Mouse (Mus musculus): ENCODE measurements around the gene Gm609.

The Gm609 gene

DNA sequence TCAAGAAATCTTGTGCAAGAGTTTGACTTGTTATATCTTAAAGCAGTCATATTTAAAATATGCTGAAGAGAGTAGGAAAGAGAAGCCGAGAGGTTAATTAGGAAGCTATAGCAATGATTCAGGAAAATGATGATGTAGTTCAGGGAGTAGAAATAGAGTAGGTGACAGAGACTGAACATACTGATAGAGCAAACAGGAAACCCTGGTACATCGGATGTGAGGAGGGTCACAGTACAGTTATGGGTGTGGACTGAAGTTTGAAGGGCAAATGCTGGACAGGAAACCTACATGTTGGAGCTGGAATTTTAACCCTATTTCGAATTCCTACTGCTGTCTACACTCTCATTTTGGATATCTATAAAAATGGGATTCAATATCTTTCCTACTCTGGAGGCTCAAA is 113.8 kb downstream of the Gm609 start:
- Histone ChIP-seq H3K27me3 (ENCODE audit: control insufficient read depth, insufficient read depth, low read length, poor library complexity, severe bottlenecking) (no peaks in the 10 kb centered on the region), H3K36me3 (ENCODE audit: control insufficient read depth, insufficient read depth, low read length, poor library complexity, severe bottlenecking) (peaks cover 11% of the 10 kb centered on the region)
- DNase-seq (ENCODE audit: low read depth, low spot score): no peak

DNA sequence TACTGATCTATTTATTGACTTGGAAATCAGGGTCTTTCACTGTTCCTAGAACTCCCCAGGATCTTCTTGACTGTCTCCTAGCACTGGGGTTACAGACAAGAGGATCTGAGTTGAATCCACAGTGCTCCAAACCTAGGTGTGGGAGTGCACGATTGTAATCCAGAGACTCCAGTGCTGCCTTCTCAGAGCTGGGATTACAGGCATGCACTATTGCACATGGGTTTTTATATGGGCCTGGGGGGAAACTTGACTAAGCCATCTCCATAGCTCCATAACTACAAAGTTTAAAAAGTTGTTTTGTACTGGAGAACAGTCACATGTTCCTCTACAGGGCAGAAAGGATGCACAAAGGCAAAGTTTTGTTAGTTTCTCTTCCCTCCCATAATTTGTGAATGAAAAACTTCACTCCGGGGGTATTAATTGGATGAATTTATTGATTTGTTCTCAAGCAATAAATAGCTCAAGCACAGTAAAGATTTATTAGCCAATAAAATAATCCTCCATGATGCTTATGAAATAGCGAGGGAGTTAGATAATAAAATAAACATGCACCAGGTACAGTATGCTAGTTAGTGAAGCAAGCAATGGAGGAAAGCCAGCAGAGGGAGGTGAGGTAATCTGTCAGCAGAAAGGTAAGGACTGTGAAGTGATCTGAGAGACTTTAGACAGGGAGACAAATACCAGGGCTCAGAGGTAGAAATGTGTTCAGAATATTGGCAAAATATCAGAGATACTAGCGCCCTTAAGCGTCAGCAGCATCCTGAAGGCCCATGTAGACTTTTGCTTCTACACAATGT is 114.4 kb downstream of the Gm609 start:
- DNase-seq (ENCODE audit: low read depth, low spot score): no peak
- Histone ChIP-seq H3K36me3 (ENCODE audit: control insufficient read depth, insufficient read depth, low read length, poor library complexity, severe bottlenecking) (peaks cover 11% of the 10 kb centered on the region), H3K27me3 (ENCODE audit: control insufficient read depth, insufficient read depth, low read length, poor library complexity, severe bottlenecking) (no peaks in the 10 kb centered on the region)

DNA sequence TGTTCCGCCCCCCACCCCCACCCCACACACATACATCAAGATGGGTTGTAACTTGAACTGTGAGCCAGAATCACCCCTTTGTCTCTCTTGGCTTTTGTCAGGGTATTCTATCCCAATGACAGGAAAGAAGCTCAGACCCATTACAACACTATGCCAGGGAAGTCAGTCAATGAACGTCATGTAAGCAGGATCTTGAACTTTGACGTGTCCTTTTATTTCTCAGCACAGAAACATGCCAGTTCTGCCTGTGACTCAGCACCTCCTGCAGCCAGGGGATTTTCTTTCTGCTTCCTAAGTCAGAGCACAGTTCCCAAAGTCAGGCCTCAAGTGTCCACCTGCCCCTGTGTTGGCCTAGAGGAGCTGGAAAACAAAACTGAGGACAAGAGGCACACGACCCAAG is 115.4 kb downstream of the Gm609 start:
- H3K36me3 ChIP-seq (ENCODE audit: control insufficient read depth, insufficient read depth, low read length, poor library complexity, severe bottlenecking): peaks cover 4% of the 10 kb centered on the region
- no peak for DNase-seq (ENCODE audit: low read depth, low spot score)
- no peaks in the 10 kb centered on the region for H3K27me3 ChIP-seq (ENCODE audit: control insufficient read depth, insufficient read depth, low read length, poor library complexity, severe bottlenecking)

DNA sequence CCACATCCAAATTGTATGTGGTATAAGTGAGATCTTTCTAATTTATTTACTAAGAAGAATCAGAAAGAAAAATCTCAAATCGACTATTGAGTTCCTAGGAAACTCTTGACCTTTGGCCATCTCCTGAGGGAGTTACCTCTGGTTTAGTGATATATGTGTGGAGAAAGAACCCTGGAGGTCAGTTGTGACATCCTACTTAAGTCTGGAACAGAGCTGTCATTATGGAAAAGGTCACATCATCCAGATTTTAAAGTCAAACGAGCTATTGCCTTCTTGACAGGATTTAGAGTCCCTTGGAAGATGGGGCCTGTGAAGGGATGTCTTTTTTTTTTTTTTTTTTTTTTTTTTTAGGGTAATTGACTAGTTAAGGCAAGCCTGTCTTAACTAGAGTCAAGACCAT is 116.0 kb downstream of the Gm609 start:
- peaks cover 4% of the 10 kb centered on the region for H3K36me3 ChIP-seq (ENCODE audit: control insufficient read depth, insufficient read depth, low read length, poor library complexity, severe bottlenecking)
- no peak for DNase-seq (ENCODE audit: low read depth, low spot score)
- H3K27me3 ChIP-seq (ENCODE audit: control insufficient read depth, insufficient read depth, low read length, poor library complexity, severe bottlenecking): no peaks in the 10 kb centered on the region

DNA sequence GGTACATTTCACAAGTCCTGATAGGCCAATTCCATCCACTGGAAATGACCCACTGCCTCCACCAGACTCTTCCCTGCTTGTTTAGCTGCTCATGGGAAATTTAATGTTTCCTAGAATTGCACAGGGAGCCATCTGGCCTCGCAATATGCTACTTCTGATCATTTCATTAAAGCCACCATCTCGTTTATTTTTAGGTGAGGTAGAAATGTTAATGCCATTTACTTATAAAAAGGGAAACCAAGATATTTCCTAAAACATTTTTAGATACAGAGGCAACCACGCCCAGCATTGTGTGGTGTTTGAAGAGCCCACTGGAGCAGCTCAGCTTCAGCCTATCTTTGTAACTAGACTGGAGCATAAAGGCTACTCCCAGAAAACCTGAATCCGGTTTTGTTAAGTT is 116.5 kb downstream of the Gm609 start:
- Histone ChIP-seq H3K36me3 (ENCODE audit: control insufficient read depth, insufficient read depth, low read length, poor library complexity, severe bottlenecking) (0 out of 2 replicates have a peak, but pooled peaks cover 2% of the 10 kb centered on the region), H3K27me3 (ENCODE audit: control insufficient read depth, insufficient read depth, low read length, poor library complexity, severe bottlenecking) (no peaks in the 10 kb centered on the region)
- no peak for DNase-seq (ENCODE audit: low read depth, low spot score)

DNA sequence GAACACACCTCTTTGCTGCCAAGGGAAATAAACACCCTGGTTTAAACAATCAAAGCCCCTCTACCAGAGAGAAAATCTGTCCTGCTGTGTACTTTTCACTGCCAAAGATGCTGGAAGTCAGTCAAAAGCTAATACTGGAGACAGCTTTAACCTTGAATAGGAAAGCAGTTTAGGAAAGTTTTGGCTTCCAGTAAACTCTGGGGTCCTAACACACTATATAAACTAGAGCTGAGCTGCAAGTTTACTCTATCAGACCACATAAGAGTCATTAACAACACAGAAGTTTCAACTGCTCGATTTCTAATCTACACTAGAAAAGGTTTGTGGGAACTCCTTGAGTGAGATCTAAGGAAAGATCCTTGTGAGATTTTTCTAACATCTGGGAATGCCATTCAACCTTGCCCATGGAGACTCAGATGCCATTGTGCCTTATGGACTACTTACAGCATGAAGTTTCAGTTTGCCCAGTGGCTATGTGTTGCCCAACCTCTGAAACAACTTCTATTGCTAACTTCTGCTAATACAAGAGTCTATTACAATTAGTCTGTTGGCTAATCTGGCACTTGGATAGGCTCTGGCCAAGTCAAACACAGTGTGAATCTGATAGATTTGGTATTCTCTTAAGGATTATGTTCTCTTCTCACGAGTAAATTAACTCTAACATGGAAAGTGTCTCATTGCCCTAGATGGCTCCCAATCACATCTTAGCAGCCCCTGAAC is 117.1 kb downstream of the Gm609 start:
- Histone ChIP-seq H3K27me3 (ENCODE audit: control insufficient read depth, insufficient read depth, low read length, poor library complexity, severe bottlenecking) (no peaks in the 10 kb centered on the region), H3K36me3 (ENCODE audit: control insufficient read depth, insufficient read depth, low read length, poor library complexity, severe bottlenecking) (no peaks in the 10 kb centered on the region)
- no peak for DNase-seq (ENCODE audit: low read depth, low spot score)

DNA sequence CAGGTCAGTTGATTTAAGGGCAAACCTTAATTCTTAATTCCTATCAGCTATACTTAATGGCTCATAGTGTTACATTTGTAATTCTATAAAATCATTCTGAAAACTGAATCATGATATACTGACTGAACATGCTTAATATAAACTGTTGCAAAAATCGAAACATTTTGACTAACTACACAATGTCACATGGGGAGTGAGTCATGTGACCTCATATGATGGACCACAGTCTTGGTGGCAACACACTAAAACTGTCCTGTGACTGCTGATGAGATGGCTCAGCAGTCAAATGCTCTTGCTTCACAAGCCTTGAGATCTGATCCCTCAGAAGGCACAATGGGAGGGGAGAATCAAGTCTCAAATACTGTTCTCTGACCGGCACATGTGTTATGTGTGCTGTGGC is 118.7 kb downstream of the Gm609 start:
- Histone ChIP-seq H3K36me3 (ENCODE audit: control insufficient read depth, insufficient read depth, low read length, poor library complexity, severe bottlenecking) (no peaks in the 10 kb centered on the region), H3K27me3 (ENCODE audit: control insufficient read depth, insufficient read depth, low read length, poor library complexity, severe bottlenecking) (no peaks in the 10 kb centered on the region)
- DNase-seq (ENCODE audit: low read depth, low spot score): no peak

DNA sequence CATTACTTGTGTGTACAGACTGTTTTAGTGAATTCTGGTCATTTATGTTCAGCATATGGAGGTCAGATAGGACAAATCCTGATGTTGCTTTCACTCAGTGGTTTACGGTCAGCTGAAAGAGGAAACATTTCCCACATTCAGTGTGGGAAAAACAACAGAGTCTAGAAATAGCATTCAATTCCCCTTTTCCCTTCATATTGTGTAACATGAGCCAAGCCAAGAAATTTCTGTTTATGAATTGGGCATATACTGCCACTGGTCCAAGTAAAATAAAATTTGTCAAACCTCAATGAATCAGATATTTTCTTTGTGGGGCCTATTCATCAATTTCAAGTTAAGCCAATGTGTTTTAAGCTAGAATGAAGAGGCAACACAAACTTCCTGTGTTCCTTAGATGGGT is 121.7 kb downstream of the Gm609 start:
- no peak for DNase-seq (ENCODE audit: low read depth, low spot score)
- Histone ChIP-seq H3K36me3 (ENCODE audit: control insufficient read depth, insufficient read depth, low read length, poor library complexity, severe bottlenecking) (no peaks in the 10 kb centered on the region), H3K27me3 (ENCODE audit: control insufficient read depth, insufficient read depth, low read length, poor library complexity, severe bottlenecking) (no peaks in the 10 kb centered on the region)

DNA sequence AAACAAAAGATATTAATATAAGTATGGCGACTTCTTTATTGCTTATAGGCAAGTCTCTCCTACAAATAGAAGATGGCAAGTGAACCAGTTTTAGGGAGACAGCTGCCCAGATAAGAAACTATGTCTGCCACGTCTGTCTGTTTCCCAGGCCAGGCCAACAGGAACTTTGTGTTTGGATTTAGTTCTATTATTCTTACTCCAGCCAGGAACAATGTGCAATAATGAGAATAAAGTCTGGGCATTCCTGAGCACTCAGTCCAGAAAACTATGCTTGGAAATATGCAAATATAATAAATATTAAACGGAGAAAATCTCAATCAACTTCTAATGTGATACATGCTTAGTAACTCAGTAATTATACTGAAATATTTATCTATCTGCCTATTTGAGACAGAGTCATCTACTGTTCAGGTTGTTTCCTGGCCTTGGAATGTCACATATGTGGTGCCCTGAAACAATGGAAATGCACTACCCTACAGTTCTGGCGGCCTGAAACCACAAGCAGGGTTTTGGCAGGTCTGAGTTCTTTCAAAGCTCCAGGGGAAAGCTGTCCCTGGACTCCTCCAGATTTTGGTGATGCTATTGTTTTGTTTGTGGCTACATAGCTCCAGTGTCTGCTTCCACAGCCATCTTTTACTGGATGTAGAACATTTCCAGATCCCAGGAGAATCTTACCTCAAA is 123.3 kb downstream of the Gm609 start:
- no peaks in the 10 kb centered on the region for H3K36me3 ChIP-seq (ENCODE audit: control insufficient read depth, insufficient read depth, low read length, poor library complexity, severe bottlenecking)
- H3K27me3 ChIP-seq (ENCODE audit: control insufficient read depth, insufficient read depth, low read length, poor library complexity, severe bottlenecking): no peaks in the 10 kb centered on the region
- DNase-seq (ENCODE audit: low read depth, low spot score): no peak

DNA sequence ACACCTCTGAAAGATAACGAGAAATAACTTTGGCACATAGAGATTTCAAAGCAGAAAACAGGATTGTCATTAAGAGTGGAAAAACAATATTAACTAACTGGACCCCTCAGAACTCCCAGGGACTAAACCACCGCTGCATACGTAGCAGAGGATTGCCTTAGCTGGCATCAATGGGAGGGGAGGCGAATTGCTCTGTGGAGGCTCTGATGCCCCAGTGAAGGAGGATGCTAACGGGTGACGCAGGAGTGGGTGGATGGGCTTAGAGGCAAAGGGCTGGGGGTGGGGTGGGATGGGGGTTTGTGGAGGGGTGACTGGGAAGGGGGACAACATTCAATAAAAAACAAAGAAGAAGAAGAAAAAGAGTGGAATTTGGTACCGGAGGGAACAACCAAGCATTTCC is 126.7 kb downstream of the Gm609 start:
- H3K36me3 ChIP-seq (ENCODE audit: control insufficient read depth, insufficient read depth, low read length, poor library complexity, severe bottlenecking): no peaks in the 10 kb centered on the region
- DNase-seq (ENCODE audit: low read depth, low spot score): no peak
- H3K27me3 ChIP-seq (ENCODE audit: control insufficient read depth, insufficient read depth, low read length, poor library complexity, severe bottlenecking): no peaks in the 10 kb centered on the region

DNA sequence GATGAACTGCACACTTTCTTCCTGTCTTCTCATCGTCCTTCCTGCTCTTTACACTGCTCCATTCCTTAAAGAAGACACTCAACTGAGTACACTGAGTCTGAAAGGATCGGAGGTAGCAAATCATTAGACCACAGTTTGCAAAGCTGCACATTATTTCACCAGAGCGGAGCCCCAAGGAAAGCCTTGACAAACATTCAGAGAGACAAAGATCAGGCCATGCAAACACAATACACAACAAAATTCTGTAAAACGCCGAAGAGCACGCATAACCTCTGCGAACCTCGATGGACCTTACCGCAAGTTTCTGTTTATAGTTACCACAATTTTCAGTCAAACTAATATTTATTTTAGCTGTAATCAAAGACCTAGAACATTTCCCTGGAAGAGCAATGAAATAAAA is 127.4 kb downstream of the Gm609 start:
- H3K36me3 ChIP-seq (ENCODE audit: control insufficient read depth, insufficient read depth, low read length, poor library complexity, severe bottlenecking): no peaks in the 10 kb centered on the region
- no peak for DNase-seq (ENCODE audit: low read depth, low spot score)
- no peaks in the 10 kb centered on the region for H3K27me3 ChIP-seq (ENCODE audit: control insufficient read depth, insufficient read depth, low read length, poor library complexity, severe bottlenecking)

DNA sequence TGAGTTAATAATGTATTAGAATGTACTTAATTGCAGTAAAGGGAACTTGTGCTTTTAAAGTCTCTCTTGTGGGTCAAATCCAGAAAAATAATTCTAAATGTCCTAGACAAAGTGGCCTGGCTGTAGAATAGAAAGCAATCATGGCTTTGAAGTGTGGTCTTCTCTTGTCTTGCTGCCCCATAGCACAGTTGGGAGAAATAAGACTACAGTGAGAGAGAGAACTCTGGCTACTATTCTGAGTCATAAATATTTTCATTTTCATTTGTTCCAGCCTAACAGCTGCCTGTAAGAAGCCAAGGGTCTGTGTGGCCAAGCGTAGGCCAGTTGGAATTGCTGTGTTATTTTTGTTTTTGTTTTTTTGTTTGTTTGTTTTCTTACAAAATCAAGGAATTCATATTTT is 128.1 kb downstream of the Gm609 start:
- H3K36me3 ChIP-seq (ENCODE audit: control insufficient read depth, insufficient read depth, low read length, poor library complexity, severe bottlenecking): no peaks in the 10 kb centered on the region
- no peaks in the 10 kb centered on the region for H3K27me3 ChIP-seq (ENCODE audit: control insufficient read depth, insufficient read depth, low read length, poor library complexity, severe bottlenecking)
- no peak for DNase-seq (ENCODE audit: low read depth, low spot score)

DNA sequence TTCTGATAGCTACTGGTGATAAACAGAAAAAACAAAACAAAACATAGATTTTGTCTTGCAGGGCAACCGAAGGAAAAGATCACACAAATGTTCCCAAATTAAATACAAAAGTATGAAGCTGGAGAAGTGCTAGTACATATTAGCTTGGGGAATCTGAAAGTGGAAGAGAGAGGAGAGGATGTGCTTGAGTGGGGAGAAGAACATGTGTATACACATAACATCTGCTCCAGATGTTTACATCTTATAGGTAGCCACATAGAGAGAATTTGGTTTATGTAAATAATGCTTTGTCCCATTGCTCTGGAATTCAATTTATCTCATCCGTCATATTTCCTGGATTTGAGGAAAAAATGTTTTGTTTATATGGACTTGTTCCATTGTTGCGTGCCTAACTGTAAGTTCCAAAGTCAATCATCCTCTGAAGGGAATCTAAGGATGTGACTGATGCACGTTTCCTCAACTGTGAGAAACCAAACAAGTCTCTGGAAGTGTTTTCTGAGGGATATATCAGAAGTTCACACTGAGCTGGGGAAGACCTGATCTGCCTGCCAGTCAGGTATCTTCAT is 129.2 kb downstream of the Gm609 start:
- Histone ChIP-seq H3K27me3 (ENCODE audit: control insufficient read depth, insufficient read depth, low read length, poor library complexity, severe bottlenecking) (no peaks in the 10 kb centered on the region), H3K36me3 (ENCODE audit: control insufficient read depth, insufficient read depth, low read length, poor library complexity, severe bottlenecking) (no peaks in the 10 kb centered on the region)
- no peak for DNase-seq (ENCODE audit: low read depth, low spot score)
